Mouse (Mus musculus) adrenal gland, adult 2 months (tissue): ENCODE results near the gene Ptpro. TPM values are rescaled to one million over a fixed set of nuclear protein-coding genes. Genes with fewer than 3 reads are reported as not detected.

Source experiments
- DNase-seq: peaks from one replicate; pipeline ENCODE4 v3.0.0; 2021
- polyA plus RNA-seq: library from polyadenylated mRNA; depleted of rRNA; stranded (reverse); fragments of >200 nt; gene quantifications from 2 replicates; pipeline ENCODE4 v1.2.3, GENCODE M21; 2012
- total RNA-seq, 2 experiments: library from RNA; stranded (reverse); gene quantifications; 2 replicates each; pipeline ENCODE4 v1.2.3; 2021

Ptpro gene
- total and polyA plus RNA-seq, 3 experiments, result 0.89 to 2.3 (median 0.99) TPM

DNA sequence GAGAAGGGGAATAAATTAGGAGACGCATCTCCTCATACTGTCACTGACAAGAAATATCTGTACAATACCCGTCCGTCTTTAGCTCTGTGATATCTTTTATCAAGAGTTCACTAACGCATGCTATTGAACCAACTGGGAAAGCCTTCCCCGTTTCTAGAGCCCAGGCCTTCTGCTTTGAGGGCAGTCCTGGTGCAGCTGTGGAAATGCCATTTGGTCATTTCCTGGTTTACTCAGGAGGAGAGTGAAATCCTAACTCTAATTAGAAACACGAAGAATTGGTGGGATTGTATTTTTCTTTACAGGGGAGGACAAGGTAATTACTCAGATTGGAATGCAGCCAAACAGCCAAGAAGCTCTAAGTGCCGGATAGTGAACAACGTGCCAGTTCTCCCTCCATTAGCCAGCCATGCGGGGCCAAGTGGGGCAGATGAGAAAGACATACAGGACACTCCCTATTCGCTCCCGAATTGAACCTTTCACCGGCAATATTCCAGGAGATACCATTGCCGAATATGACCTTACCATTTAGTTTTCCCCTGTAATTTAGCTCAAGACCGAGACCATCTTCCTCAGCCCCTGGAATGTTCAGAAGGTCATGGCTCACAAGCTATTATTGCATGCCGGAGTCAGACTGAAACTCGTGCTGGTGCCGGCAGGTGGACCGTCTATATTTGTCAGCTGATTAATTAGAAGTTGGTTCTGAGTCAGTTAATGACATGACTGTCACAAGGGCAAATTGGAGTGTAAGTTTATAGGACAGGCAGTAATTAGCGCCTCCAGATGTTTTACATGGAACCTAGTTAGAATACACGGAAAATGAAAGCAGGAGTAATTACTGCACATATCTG is 43.1 kb downstream of the Ptpro start:
- DNase-seq, result no peak

- DNase-seq, result no peak
Observed at GRCm38 (mm10) chr6:137302561-137302960, 50.4 kb downstream of the Ptpro start.

- DNase-seq, result no peak
Observed at GRCm38 (mm10) chr6:137303824-137304223, 51.7 kb downstream of the Ptpro start.

DNA sequence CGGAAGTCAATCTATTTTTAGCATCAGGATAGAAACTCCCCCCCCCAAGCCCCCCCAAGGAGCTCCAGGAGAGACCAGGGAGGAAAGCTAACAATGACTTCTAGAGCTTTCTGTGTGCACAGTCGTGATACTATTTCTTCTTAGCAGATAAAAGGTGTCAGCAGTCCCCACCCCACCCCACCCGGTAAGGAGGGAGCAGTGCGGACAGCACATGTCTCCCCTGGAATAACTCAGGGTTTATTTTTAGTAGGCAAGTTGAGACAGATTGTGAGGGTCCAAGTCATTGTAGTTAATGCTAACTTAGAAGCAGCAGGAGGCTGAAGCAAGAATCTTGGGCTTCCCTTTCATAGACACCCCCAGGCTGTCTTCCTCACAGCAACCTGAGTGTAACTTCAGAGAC is 63.1 kb downstream of the Ptpro start:
- DNase-seq, result no peak

GRCm38 (mm10) chr6:137316358-137316757 is 64.2 kb downstream of the Ptpro start:
- DNase-seq, result peak; percentile 16

GRCm38 (mm10) chr6:137317509-137317908 is 65.4 kb downstream of the Ptpro start:
- no peak for DNase-seq

- DNase-seq, result no peak
Observed at GRCm38 (mm10) chr6:137318242-137318861, 66.2 kb downstream of the Ptpro start.

GRCm38 (mm10) chr6:137319658-137320057 is 67.5 kb downstream of the Ptpro start:
- no peak for DNase-seq

DNA sequence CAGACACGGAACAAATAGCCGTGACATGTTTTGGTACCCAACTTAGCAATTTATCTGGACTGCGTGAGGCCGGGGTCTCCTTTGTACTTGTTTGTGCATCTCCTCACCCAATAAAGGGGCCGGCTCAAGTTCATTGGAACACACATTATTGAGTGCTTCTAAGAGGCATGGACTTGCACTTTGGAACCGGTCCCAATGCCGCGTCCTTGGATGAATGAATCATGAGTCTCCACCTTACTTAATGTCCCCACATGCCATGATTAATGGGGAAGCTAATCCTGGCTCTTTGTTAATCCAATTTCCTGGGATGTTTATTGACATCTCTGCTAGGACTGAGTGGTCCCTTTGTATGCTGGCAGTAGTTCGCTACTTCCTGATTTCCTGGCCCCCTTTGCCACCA is 75.6 kb downstream of the Ptpro start:
- DNase-seq, result peak; percentile 93

DNA sequence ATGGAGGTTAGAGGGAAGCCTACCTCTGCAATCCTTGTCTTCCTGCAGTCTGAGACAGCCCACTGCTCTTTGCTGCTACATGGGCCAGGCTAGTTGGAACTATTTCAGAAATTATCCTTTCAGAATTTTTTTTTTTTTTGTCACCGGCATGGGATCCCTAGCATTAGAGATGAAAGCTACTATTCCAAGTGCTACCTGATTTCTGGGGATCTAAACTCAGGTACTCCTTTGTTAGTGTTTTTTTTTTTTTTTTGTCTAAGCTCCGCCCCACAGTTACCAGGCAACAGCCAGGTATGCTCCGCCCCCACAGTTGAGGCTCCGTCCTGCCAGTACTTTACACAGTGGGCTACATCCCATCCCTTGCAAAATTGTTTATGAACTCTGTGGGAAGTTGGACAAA is 76.1 kb downstream of the Ptpro start:
- DNase-seq, result no peak

GRCm38 (mm10) chr6:137330782-137331181 is 78.7 kb downstream of the Ptpro start:
- DNase-seq, result no peak

DNA sequence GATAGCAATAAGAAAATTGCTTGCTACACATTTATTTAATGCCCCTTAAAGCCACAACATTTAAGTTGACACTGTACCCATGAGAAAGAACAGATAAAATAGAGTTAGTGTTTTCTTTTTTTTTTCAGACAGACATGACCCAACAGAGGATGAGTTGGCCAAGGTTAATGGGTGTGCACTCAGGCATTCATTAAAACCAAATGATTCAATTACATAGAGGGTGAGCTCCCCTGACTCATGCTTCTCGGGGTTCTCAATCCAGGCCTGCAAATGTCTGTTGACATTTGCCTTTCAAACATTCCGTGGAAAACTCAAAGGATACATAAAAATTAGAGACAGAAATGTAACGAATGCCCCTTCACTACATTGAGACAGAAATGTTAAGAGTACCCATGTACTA is 79.7 kb downstream of the Ptpro start:
- peak; percentile 55 for DNase-seq

- no peak for DNase-seq
Observed at GRCm38 (mm10) chr6:137339071-137339470, 87.0 kb downstream of the Ptpro start.

DNA sequence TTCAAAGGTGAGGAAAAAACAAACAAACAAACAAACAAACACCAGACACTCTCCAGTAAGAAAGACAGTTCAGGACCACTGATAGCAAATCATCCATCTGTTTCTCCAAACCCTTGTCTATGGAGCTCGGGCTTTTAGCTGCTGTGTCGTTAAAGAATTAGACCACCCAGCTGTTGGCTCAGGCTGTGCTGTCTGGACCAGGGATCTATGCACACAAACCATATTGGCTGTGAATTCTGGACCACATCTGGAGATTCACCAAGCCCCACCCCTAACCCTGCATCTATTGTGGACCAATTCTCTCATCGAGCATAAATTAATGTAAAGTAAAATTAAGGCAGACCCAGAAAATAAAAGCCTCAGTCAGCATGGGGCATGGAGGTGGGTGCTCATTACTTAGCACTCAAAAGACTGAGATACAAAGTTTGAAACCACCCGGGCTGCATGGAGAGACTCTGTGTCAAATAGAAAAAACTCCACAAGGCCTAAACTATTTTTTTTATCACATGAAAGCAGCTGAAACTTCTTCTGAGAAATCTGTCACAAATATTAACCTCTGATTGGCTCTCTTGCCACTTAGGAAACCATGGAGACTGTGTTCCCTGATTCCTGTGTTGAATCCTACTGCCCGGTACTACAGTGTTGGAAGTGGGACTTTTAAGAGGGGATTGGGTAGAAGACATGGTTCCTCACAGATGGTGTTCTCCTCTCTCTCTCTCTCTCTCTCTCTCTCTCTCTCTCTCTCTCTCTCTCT is 91.7 kb downstream of the Ptpro start:
- DNase-seq, result no peak

DNA sequence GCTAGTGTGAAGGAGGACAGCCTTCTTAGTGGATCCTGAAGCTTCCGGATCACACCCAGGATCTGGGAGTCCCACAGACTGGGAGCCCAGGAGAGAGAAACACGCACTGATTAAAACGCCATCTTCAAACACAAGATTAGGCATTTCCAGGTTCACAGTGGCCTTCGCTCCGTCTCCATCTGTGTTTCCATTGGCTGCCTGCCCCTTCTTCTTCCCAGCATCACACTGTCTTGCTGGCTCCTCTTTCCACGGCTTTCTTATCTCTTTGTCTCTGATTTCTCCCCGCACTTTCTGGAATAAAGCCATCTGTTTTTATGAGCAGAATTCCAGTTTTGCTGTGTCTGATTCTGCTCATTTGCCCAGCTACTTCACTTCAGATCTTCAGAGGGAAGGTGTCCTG is 108.0 kb downstream of the Ptpro start:
- no peak for DNase-seq

DNA sequence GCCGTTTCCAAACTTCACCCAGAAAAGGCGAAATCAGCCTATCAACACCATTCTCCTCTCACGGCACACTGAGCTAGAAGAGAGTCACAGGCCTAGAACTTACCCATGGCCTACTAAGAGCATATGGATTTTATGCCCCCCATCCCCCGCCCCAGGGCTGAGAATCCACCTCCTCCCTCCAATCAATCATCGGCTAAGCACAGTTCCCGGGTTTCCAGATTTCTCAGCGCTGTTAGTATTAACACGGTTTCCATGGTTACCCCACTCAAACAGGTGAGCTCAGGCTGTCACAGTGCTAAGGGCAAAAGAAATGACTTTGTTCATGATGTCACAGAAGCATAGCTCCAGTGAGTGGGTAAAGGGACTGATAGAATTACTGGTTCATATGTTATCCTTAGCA is 110.1 kb downstream of the Ptpro start:
- DNase-seq, result no peak

- no peak for DNase-seq
Observed at GRCm38 (mm10) chr6:137364681-137365080, 112.6 kb downstream of the Ptpro start.

DNA sequence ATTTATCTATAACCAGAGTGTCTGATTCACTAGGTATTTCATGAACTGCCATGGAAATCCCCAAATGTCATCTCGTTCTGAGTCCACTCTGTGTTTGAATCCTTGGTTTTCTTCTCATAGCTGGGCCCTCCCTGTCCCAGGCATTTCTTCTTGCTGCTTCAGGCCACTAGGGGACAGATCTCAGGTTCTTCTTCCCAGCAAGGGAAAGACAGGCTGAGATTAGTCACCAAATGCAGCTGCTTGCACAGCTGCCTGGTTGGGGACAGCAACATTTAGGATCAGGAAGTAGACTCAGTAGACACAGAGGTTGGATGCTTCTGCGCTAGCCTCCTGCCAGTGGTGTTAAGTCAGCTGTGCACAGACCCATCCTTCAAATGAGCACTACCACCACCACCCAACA is 113.5 kb downstream of the Ptpro start:
- DNase-seq, result no peak

GRCm38 (mm10) chr6:137370745-137371144 is 118.6 kb downstream of the Ptpro start:
- DNase-seq, result no peak

DNA sequence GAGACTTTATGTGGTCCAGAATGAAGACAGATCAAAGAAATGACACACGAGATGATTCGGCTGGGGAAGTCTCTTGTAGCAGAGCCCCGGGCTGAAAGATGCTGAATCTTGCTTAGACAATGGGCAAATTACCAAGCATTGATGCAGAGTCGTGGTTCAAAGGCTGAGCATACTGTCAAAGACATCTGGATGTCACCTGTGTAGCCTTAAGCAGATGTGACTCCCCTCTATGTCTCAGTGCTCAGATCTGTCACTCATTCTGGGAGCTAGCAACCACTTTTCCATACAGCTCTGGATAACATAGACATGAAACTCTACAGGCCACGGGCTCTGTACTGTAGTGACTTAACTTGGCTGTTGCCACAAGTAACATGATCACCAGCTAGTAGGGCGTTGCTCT is 119.3 kb downstream of the Ptpro start:
- DNase-seq, result no peak

GRCm38 (mm10) chr6:137373920-137374319 is 121.8 kb downstream of the Ptpro start:
- no peak for DNase-seq

GRCm38 (mm10) chr6:137382546-137382945 is 130.4 kb downstream of the Ptpro start:
- no peak for DNase-seq

- no peak for DNase-seq
Observed at GRCm38 (mm10) chr6:137386344-137386743, 134.2 kb downstream of the Ptpro start.
